12 mouse cellular contexts compared by ENCODE assay signal in the genomic region with DNA sequence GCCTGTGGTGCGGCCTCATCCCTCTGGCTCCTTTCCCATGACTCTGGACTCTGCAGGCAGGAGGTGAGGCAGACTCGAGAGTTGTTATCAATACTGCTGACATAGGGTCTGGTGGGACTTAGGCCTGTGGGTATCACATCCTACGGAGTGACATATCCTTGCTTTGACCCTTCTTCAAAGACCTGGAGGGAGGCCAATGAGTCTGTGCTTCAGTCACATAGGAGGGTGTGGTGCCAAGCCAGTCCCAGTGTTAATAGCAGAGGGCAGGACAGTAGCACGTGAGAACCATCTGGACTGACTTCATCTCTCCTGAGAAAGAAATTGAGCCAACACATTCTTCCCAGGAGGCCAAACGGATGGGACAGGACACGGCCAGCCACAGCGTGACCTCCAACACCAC. TPM values are rescaled to one million over a fixed set of nuclear protein-coding genes. Genes with fewer than 3 reads are reported as not detected.
DNase-seq lines count a peak whose midpoint lies in the region; ATAC-seq lines count a peak whose summit lies in the region.
"Had no signal": no experiment of that assay in that cellular context is flagged by ENCODE, and none has a peak within 500 bp of the region (broad histone marks: within the 10 kb centered on the region; RNA-seq: fewer than 3 reads in every experiment).

No protein-coding gene starts in this region.

- intact Hi-C loops in heart, postnatal 25 days (cut with DNase I) = no loop called here
- intact Hi-C loops in heart, postnatal 10 days (cut with DNase I) = no loop called here

- no peak overlapping the region for H3K4me2 ChIP-seq in hindbrain, embryonic 12.5 days (replicated peaks)
- H3K4me2 ChIP-seq: midbrain, embryonic 13.5 days; neural tube, embryonic 13.5 days had no signal

- H3K9me3 ChIP-seq in hindbrain, embryonic 12.5 days (replicated peaks) = no peaks in the 10 kb centered on the region
- H3K9me3 ChIP-seq: embryonic facial prominence, embryonic 10.5 days; midbrain, embryonic 13.5 days; neural tube, embryonic 13.5 days had no signal

- peak; percentile 54 to 60 for DNase-seq in heart, adult 18-20 months
- no peak for DNase-seq in heart, postnatal 25 days (ENCODE audit: low spot score)
- DNase-seq in cerebellum, adult 18-20 months = peak; percentile 76 to 77
- peak; percentile 13 for DNase-seq in gastrocnemius, postnatal 10 days
- DNase-seq in heart, postnatal 10 days = peak; percentile 68 to 76
- DNase-seq: kidney, adult 11 months; right cerebral cortex, adult 18-20 months had no signal

- H3K27ac ChIP-seq in hindbrain, embryonic 12.5 days = no peak overlapping the region
- H3K27ac ChIP-seq: embryonic facial prominence, embryonic 10.5 days; midbrain, embryonic 13.5 days; neural tube, embryonic 13.5 days had no signal

- no peak overlapping the region for H3K9ac ChIP-seq in hindbrain, embryonic 12.5 days
- H3K9ac ChIP-seq: midbrain, embryonic 13.5 days; neural tube, embryonic 13.5 days had no signal

- no peak overlapping the region for H3K4me3 ChIP-seq in hindbrain, embryonic 12.5 days
- H3K4me3 ChIP-seq: embryonic facial prominence, embryonic 10.5 days; midbrain, embryonic 13.5 days; neural tube, embryonic 13.5 days had no signal

- WGBS in hindbrain, embryonic 12.5 days = 84% methylated on average over 7 of the region's 7 CpGs

- H3K4me1 ChIP-seq in hindbrain, embryonic 12.5 days = no peaks in the 10 kb centered on the region
- H3K4me1 ChIP-seq: midbrain, embryonic 13.5 days; neural tube, embryonic 13.5 days had no signal

- peaks cover 36% of the 10 kb centered on the region for H3K36me3 ChIP-seq in hindbrain, embryonic 12.5 days

- ATAC-seq in hindbrain, embryonic 12.5 days (ENCODE audit: low FRiP score) = no peak
- no peak for ATAC-seq in erythroid progenitor cell, adult 5-6 weeks (replicated peaks; ENCODE audit: low FRiP score, poor library complexity, severe bottlenecking)
- ATAC-seq: midbrain, embryonic 13.5 days had no signal

- no peaks in the 10 kb centered on the region for H3K27me3 ChIP-seq in hindbrain, embryonic 12.5 days
- H3K27me3 ChIP-seq: midbrain, embryonic 13.5 days; neural tube, embryonic 13.5 days had no signal

RNA-seq across cellular contexts. Expression of a gene that starts 28.1 kb away (rescaled TPM):
- 1 to 10 TPM; 2.4 to 2.5 TPM for total RNA-seq in heart, adult 18-20 months (2021)
- 1 to 10 TPM; 3.1 to 3.6 TPM for total RNA-seq in heart, postnatal 25 days (2021)
- total RNA-seq in gastrocnemius, postnatal 10 days (2021) = 1 to 10 TPM; 3.1 to 3.7 TPM
- 1 to 10 TPM; 5.3 to 7.2 TPM for total RNA-seq in heart, postnatal 10 days (2021)
- 8.3 and 9.9 TPM in 2 replicates for polyA plus RNA-seq in hindbrain, embryonic 12.5 days (2016; fragmentation: Nextera tagmentation; extraction: Ambion mirVana)
- total RNA-seq in erythroid progenitor cell, adult 5-6 weeks (2015; ENCODE audit: low replicate concordance) = not detected in 2 replicates
- total RNA-seq in erythroid progenitor cell, adult 5-6 weeks (2017; ENCODE audit: low replicate concordance) = not detected in 2 replicates
